Mouse (Mus musculus) spleen, adult 2 months (tissue): ENCODE data around the gene Nudt4. TPM values are rescaled to one million over a fixed set of nuclear protein-coding genes. Genes with fewer than 3 reads are reported as not detected.

Experiments used
- DNase-seq, 2 experiments: peaks; one replicate each; pipeline versions ENCODE4 v3.0.0 to v3.0.0-alpha.2; 2012 to 2021; ENCODE audit warnings: low spot score in 2 of 2, low read depth in 1 of 2
- H3K27ac ChIP-seq: fragments of 200-500 bp; 2 replicates; pipeline ENCODE4 v1.5.1; 2012; ENCODE audit warnings: low read length, inconsistent platforms; ENCODE audit not compliant: insufficient read depth
- H3K27me3 ChIP-seq: fragments of 200-500 bp; 2 replicates; pipeline ENCODE4 v1.6.1; 2012; ENCODE audit warnings: mild to moderate bottlenecking, moderate library complexity, low read length, inconsistent platforms; ENCODE audit not compliant: control insufficient read depth, insufficient read depth
- H3K36me3 ChIP-seq: fragments of 200-500 bp; 2 replicates; pipeline ENCODE4 v1.6.1; 2012; ENCODE audit warnings: mild to moderate bottlenecking, low read length, inconsistent platforms; ENCODE audit not compliant: control insufficient read depth, insufficient read depth
- H3K4me1 ChIP-seq: fragments of 200-500 bp; 2 replicates; pipeline ENCODE4 v1.6.1; 2011; ENCODE audit warnings: inconsistent platforms; ENCODE audit not compliant: control insufficient read depth, insufficient read depth, insufficient read length
- H3K4me3 ChIP-seq: fragments of 200-500 bp; 2 replicates; pipeline ENCODE4 v1.5.1; 2011; ENCODE audit warnings: mild to moderate bottlenecking, inconsistent platforms; ENCODE audit not compliant: insufficient read depth, insufficient read length; ENCODE audit errors: extremely low read depth
- CTCF ChIP-seq: fragments of 200-500 bp; IDR thresholded peaks from 2 replicates; pipeline ENCODE4 v1.5.1; 2011; ENCODE audit warnings: mild to moderate bottlenecking, inconsistent platforms; ENCODE audit not compliant: insufficient read depth, insufficient read length, insufficient replicate concordance; ENCODE audit errors: extremely low read depth
- POLR2A ChIP-seq: fragments of 200-500 bp; IDR thresholded peaks from 2 replicates; pipeline ENCODE4 v1.6.1; 2011; ENCODE audit warnings: low read depth, low read length, inconsistent platforms
- WGBS: fragments of 180-500 bp; shearing (Covaris S2); methylation state at CpG from one replicate; pipeline ENCODE4 v1.1.7; 2018; 5-methylcytosine and 5-hydroxymethylcytosine counted together
- polyA plus RNA-seq: library from polyadenylated mRNA; depleted of rRNA; stranded (reverse); fragments of >200 nt; gene quantifications from 2 replicates; pipeline ENCODE4 v1.2.3, GENCODE M21; 2012; rRNA removed

Gene Nudt4
- polyA plus RNA-seq, 1 experiment = 8.0 TPM

DNA sequence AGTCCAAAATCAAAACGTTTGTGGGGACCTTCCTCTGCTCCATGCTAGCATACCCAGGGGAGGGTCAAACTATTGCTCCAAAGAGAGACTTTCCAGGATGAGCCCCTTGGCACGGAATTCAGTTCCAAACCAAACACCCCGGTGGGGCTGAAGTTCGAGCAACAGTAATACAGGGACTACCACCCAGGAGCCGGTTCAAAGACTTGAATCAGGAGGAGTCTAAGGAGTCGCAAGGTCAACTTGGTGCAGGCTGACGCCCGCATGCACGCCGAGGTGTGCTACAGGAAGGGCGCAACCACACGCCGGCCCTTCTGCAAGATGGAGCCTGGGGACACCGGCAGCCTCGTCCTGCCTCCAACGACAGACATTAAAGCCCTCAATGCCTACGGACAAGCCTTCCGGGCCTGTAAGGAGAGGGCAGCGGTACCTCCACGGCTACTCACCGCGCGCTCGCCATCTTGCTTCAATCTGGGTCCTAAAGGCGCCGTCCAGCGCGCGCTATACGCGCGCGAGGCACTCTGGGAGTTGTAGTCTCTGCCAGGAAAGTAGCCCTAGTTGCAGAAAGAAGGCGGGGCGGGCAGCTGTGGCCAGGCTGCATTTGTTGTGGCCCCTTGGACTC, 62.4 kb downstream of the Nudt4 start, which contains the start of gene Mrpl42:
TSS of gene Mrpl42 (minus strand) at position 478 of the 619 bp plus-strand sequence.
- peak within 1 kb of the TSS; percentile 96 for H3K4me3 ChIP-seq
- H3K27ac ChIP-seq = peak within 1 kb of the TSS; percentile 85
- under 1% methylated on average over 35 of the region's 35 CpGs for WGBS
- H3K4me1 ChIP-seq = peaks cover 2% of the 10 kb centered on the region; the same call in 1 of the 2 replicates
- no peaks in the 10 kb centered on the region; the same call in 1 of the 2 replicates for H3K36me3 ChIP-seq
- no peaks in the 10 kb centered on the region for H3K27me3 ChIP-seq
- peak; percentile 39 to 86 for DNase-seq
- TF ChIP-seq CTCF (no peak), POLR2A (peak; percentile 56; the same call in 1 of the 2 replicates)

DNA sequence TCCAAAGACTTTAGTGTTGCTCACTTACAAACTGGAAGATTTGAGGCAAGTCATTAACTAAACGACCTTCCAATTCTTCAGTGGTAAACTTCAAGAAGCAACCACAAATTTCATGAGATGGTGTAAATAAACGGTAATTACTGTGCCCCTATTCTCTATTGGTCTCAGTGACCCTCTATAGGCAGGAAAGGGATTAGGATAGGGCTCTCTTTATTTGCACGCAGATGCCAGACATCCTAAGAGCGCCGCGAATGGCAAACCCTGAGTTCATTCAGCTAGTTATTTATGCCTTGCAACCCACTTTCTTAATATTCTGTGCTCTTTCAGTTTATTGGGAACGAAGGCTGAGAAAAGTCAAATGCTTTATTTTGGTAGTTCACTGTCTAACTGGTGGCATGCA, 62.9 kb downstream of the Nudt4 start:
- no peak for TF ChIP-seq POLR2A
- TF ChIP-seq CTCF = no peak
- under 1% methylated on average over 7 of the region's 7 CpGs for WGBS
- H3K27ac ChIP-seq = peak overlapping the region; percentile 85; the same call in 1 of the 2 replicates

More for the DNA sequence above, 62.9 kb downstream of the Nudt4 start:
- Histone ChIP-seq H3K4me1 (peaks cover 2% of the 10 kb centered on the region; the same call in 1 of the 2 replicates), H3K4me3 (peak overlapping the region; percentile 96), H3K27me3 (no peaks in the 10 kb centered on the region), H3K36me3 (no peaks in the 10 kb centered on the region; the same call in 1 of the 2 replicates)
- DNase-seq = no peak

Other genes with a start within 250 kb of the Nudt4 start
- 8.2 and 10.2 TPM in 2 replicates for gene Cradd, start 240.0 kb downstream of the Nudt4 start, polyA plus RNA-seq
- gene Socs2, start 147.0 kb downstream of the Nudt4 start, polyA plus RNA-seq = 10.2 and 12.7 TPM in 2 replicates
- 27.3 and 27.8 TPM in 2 replicates for gene Mrpl42, start 62.2 kb downstream of the Nudt4 start, polyA plus RNA-seq
- 21.5 and 26.4 TPM in 2 replicates for gene Ube2n, start 49.0 kb downstream of the Nudt4 start, polyA plus RNA-seq
- gene Anapc15-ps, start 109.3 kb upstream of the Nudt4 start, polyA plus RNA-seq = not detected in 2 replicates